Mouse (Mus musculus) central nervous system, embryonic 14 days (tissue): ENCODE data around the gene Gm45713. TPM values are rescaled to one million over a fixed set of nuclear protein-coding genes. Genes with fewer than 3 reads are reported as not detected.

Experiments
- polyA plus RNA-seq: library from polyadenylated mRNA; depleted of rRNA; stranded (reverse); fragments of >200 nt; gene quantifications from 2 replicates; pipeline ENCODE4 v1.2.3, GENCODE M21; 2012; rRNA removed

Gm45713 gene
- polyA plus RNA-seq, result 0.25 TPM in 2 replicates

DNA sequence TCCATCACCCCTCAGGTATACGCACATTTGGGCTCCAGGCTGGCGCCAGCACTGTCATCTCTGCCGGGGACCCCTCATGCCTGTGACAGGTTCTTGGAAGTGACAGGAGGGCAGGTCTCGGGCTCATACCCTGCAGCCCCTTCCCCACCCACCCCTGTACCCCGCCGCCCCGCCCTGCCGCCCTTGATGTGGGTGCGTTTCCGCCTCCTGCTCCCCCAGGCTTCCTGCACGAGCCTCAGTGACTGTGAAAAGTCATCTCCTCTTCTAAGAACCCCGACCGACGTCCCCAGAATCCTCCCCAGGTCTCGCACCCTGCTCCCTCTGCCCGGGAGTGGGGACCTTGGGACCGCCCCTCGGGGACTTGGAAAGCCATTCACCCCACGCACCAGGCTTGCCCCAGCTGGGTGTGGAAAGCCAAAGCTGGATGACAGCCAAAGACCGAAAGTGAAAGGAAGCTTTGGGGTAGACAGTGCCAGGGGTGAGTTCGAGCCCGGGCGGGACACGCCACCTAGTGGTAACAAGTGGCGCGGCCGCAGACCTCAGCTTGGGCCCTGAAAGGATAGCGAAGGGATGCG lies at the start of gene Gm45713, which contains the start of gene Flt3l:
TSS of gene Gm45713 (minus strand) at position 239 of the 575 bp plus-strand sequence.
TSS of gene Flt3l (minus strand) at position 440 of the 575 bp plus-strand sequence.

GRCm38 (mm10) chr7:45180896-45181477 lies 45.0 kb upstream of the Gm45713 start, which contains the start of gene Pth2:
Gene Pth2 (plus strand): TSS chr7:45180995.

GRCm38 (mm10) chr7:45179469-45179868 lies 43.4 kb upstream of the Gm45713 start, which contains the start of gene Gfy:
Gene Gfy (minus strand): TSS chr7:45179569.

GRCm38 (mm10) chr7:45163735-45164490 lies 27.9 kb upstream of the Gm45713 start, which contains the start of gene Slc17a7:
Gene Slc17a7 (plus strand): TSS chr7:45163949.

DNA sequence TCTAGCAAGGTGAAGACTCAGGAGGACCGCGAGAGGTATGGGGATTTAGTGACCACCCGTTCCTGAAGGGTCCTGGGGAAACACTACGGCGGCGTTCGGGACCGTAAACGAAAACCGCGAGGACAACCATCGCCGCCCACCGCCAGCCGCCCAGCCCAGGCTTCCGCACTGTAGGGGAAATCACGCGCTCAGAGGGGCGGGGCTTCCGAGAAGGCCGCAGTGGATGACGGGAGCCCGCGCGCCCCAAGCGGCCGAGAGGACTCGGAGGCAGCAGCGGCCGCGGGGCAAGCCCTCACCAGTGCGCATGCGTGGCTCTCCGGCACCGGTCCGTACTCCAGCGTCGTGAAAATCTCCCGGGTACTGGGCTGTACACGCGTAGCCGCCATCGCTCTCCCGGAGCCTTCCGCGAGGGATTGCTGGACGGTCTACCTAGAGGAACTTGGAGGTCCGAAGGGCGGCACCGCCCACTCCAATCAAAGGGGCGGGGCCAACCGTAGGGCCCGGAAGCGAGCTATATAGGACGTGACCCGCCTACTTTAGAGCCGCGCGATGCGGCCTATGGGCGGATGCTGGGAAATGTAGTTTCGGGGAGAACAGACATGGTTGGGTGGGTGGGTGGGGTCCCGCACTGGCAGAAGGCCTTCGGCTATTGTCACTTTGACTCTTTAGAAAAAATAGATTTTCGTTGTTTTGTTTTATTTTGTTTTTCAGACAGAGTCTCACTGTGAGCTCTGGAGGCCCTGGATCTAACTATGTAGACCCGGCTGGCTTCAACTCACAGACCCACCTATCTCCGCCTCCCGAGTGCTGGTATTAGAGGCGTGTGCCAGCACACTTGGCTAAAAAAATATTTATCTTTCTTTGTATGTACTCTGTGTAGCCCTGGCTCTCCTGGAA lies 18.3 kb upstream of the Gm45713 start, which contains the start of the genes Pih1d1 and Aldh16a1:
TSS of gene Pih1d1 (plus strand) at position 208 of the 897 bp plus-strand sequence.
TSS of gene Aldh16a1 (minus strand) at position 489 of the 897 bp plus-strand sequence.

GRCm38 (mm10) chr7:45128624-45129246 lies 7.3 kb downstream of the Gm45713 start, which contains the start of gene Rpl13a:
Gene Rpl13a (minus strand): TSS chr7:45128761.

DNA sequence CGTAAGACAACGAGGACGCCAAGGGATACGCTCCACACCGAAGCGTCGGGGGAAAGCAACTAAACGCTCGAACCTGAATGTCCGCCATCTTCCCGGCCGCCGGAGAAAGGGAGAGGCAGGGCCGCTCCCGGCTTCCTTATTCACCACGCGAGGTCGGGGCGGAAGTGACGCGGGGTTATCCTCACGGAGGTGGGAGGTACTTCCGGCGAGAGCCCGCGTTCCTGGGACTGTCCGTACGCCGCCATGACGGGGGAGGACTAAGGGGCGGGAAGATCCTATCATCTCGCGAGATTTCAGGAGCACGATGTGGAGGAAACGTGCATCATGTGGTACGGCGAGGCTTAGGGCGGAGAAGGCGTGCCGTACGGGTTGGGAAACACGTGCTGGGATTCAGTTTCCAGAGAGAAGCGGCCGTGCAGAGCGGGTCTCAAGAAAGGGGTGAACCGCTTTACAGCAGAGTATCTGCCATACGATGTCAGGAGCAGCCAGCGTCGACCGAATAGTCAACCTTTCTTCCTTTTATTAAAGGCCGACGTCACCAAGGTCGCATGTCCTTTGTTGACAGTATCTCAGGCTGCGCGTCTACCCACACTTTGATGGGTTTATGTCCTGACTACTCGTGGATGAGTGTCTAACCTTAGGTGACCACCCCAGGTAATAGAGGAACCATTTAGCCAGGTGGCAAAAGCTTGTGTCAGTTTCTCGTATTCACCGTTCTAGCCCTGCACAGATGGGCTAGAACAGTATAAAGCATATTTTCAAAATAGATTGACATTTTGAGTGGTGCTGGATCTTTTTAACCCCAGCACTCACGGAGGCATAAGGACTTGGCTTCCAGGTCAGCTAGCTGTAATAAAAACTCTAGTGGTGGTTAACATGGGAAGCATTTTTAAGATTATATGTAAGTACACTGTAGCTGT lies 11.5 kb downstream of the Gm45713 start, which contains the start of gene Rps11:
TSS of gene Rps11 (minus strand) at position 216 of the 920 bp plus-strand sequence.

GRCm38 (mm10) chr7:45103652-45104180 lies 32.3 kb downstream of the Gm45713 start, which contains the start of gene Fcgrt:
Gene Fcgrt (minus strand): TSS chr7:45103851.

GRCm38 (mm10) chr7:45092048-45092447 lies 44.0 kb downstream of the Gm45713 start, which contains the start of gene Rcn3:
Gene Rcn3 (minus strand): TSS chr7:45092221.

Other genes with a start within 250 kb of the Gm45713 start
- gene Med25, start 243.5 kb downstream of the Gm45713 start, polyA plus RNA-seq, result 175 and 202 TPM in 2 replicates
- gene Fuz, start 240.2 kb downstream of the Gm45713 start, polyA plus RNA-seq, result 33.8 and 34.7 TPM in 2 replicates
- gene Ap2a1, start 206.7 kb downstream of the Gm45713 start, polyA plus RNA-seq, result 135 and 148 TPM in 2 replicates
- gene Tsks, start 193.0 kb downstream of the Gm45713 start, polyA plus RNA-seq, result 0.04 and 0.23 TPM in 2 replicates
- gene Cpt1c, start 161.4 kb downstream of the Gm45713 start, polyA plus RNA-seq, result 110 and 111 TPM in 2 replicates
- gene Prmt1, start 149.7 kb downstream of the Gm45713 start, polyA plus RNA-seq, result 763 and 875 TPM in 2 replicates
- gene Irf3, start 138.6 kb downstream of the Gm45713 start, polyA plus RNA-seq, result 131 and 137 TPM in 2 replicates
- 31.9 and 33.7 TPM in 2 replicates for gene Bcl2l12, start 137.5 kb downstream of the Gm45713 start, polyA plus RNA-seq
- 117 and 120 TPM in 2 replicates for gene Scaf1, start 119.9 kb downstream of the Gm45713 start, polyA plus RNA-seq
- gene Rras, start 118.3 kb downstream of the Gm45713 start, polyA plus RNA-seq, result 18.7 and 27.8 TPM in 2 replicates
- 19.6 and 25.2 TPM in 2 replicates for gene Prr12, start 83.3 kb downstream of the Gm45713 start, polyA plus RNA-seq
- gene Nosip, start 73.8 kb downstream of the Gm45713 start, polyA plus RNA-seq, result 88.9 and 93.3 TPM in 2 replicates
- gene Prrg2, start 73.6 kb downstream of the Gm45713 start, polyA plus RNA-seq, result 24.3 and 28.4 TPM in 2 replicates
- gene Rcn3, start 44.0 kb downstream of the Gm45713 start, polyA plus RNA-seq, result 110 and 224 TPM in 2 replicates
- 15.9 and 27.0 TPM in 2 replicates for gene Fcgrt, start 32.4 kb downstream of the Gm45713 start, polyA plus RNA-seq
- 611 and 637 TPM in 2 replicates for gene Rps11, start 11.8 kb downstream of the Gm45713 start, polyA plus RNA-seq
- gene Rpl13a, start 7.5 kb downstream of the Gm45713 start, polyA plus RNA-seq, result 2,227 and 2,905 TPM in 2 replicates
- 7.7 and 10.8 TPM in 2 replicates for gene Flt3l, start 201 bp upstream of the Gm45713 start, polyA plus RNA-seq
- gene Pih1d1, start 18.1 kb upstream of the Gm45713 start, polyA plus RNA-seq, result 129 and 134 TPM in 2 replicates
- 31.8 and 33.0 TPM in 2 replicates for gene Aldh16a1, start 18.4 kb upstream of the Gm45713 start, polyA plus RNA-seq
- gene Slc17a7, start 27.7 kb upstream of the Gm45713 start, polyA plus RNA-seq, result 12.2 and 25.0 TPM in 2 replicates
- 0.05 and 0.21 TPM in 2 replicates for gene Gfy, start 43.3 kb upstream of the Gm45713 start, polyA plus RNA-seq
- 0.20 and 0.23 TPM in 2 replicates for gene Pth2, start 44.8 kb upstream of the Gm45713 start, polyA plus RNA-seq
- gene Ccdc155, start 68.7 kb upstream of the Gm45713 start, polyA plus RNA-seq, result 0.88 and 1.1 TPM in 2 replicates
- gene Dkkl1, start 75.9 kb upstream of the Gm45713 start, polyA plus RNA-seq, result 2.0 and 3.2 TPM in 2 replicates
- gene Tead2, start 79.5 kb upstream of the Gm45713 start, polyA plus RNA-seq, result 257 and 271 TPM in 2 replicates
- 1.6 and 1.8 TPM in 2 replicates for gene Cd37, start 102.9 kb upstream of the Gm45713 start, polyA plus RNA-seq
- gene Slc6a16, start 104.9 kb upstream of the Gm45713 start, polyA plus RNA-seq, result 0.61 and 0.96 TPM in 2 replicates
- gene Slc6a21, start 141.3 kb upstream of the Gm45713 start, polyA plus RNA-seq, result not detected in 2 replicates
- gene Trpm4, start 197.5 kb upstream of the Gm45713 start, polyA plus RNA-seq, result 16.8 and 23.9 TPM in 2 replicates
- 1.1 and 3.8 TPM in 2 replicates for gene Hrc, start 199.1 kb upstream of the Gm45713 start, polyA plus RNA-seq
- 44.2 and 45.9 TPM in 2 replicates for gene Ppfia3, start 230.8 kb upstream of the Gm45713 start, polyA plus RNA-seq
- gene Lin7b, start 234.4 kb upstream of the Gm45713 start, polyA plus RNA-seq, result 14.4 and 15.8 TPM in 2 replicates